Mouse (Mus musculus) megakaryocyte, embryonic 14.5 days (primary cell): ENCODE data around the gene Vat1l.

Source experiments
- FLI1 ChIP-seq: IDR thresholded peaks from 2 replicates; pipeline ENCODE4 v1.6.1; 2012; ENCODE audit warnings: low read length, inconsistent platforms, mixed read lengths
- GATA1 ChIP-seq: IDR thresholded peaks from 3 replicates; pipeline ENCODE4 v1.6.1; 2012; ENCODE audit warnings: mixed read lengths, low read length, inconsistent platforms, borderline replicate concordance

- TF ChIP-seq GATA1 (no peak), FLI1 (no peak)
Observed at GRCm38 (mm10) chr8:114300072-114300471, 94.7 kb downstream of the Vat1l start.
